Mouse (Mus musculus) heart, embryonic 12.5 days (tissue): Measurements from ENCODE around the gene H2afy2. TPM values are rescaled to one million over a fixed set of nuclear protein-coding genes. Genes with fewer than 3 reads are reported as not detected.

ENCODE experiments used
- ATAC-seq: fragments of 200-750 bp; cut with Nextera tagmentation; 2 replicates; pipeline ENCODE4 v1.8.0; 2017; ENCODE audit warnings: moderate TSS enrichment, moderate library complexity; ENCODE audit not compliant: insufficient number of reproducible peaks, low FRiP score
- H3K27ac ChIP-seq: fragments of 300-500 bp; sonication (generic); 2 replicates; pipeline ENCODE4 v1.5.1; 2016; ENCODE audit warnings: mild to moderate bottlenecking, moderate library complexity; ENCODE audit not compliant: poor library complexity, severe bottlenecking
- H3K27me3 ChIP-seq: fragments of 300-500 bp; sonication (generic); replicated peaks from 2 replicates; pipeline ENCODE4 v1.6.1; 2016; ENCODE audit warnings: mild to moderate bottlenecking, moderate library complexity
- H3K36me3 ChIP-seq: fragments of 300-500 bp; sonication (generic); 2 replicates; pipeline ENCODE4 v1.6.1; 2016; ENCODE audit warnings: mild to moderate bottlenecking, moderate library complexity
- H3K4me1 ChIP-seq: fragments of 300-500 bp; sonication (generic); replicated peaks from 2 replicates; pipeline ENCODE4 v1.6.1; 2016; ENCODE audit warnings: mild to moderate bottlenecking
- H3K4me2 ChIP-seq: fragments of 300-500 bp; sonication (generic); 2 replicates; pipeline ENCODE4 v1.6.1; 2016; ENCODE audit warnings: mild to moderate bottlenecking, moderate library complexity
- H3K4me3 ChIP-seq: fragments of 300-500 bp; sonication (generic); 2 replicates; pipeline ENCODE4 v1.5.1; 2016; ENCODE audit warnings: mild to moderate bottlenecking
- H3K9ac ChIP-seq: fragments of 300-500 bp; sonication (generic); 2 replicates; pipeline ENCODE4 v1.6.1; 2016; ENCODE audit warnings: mild to moderate bottlenecking, moderate library complexity
- H3K9me3 ChIP-seq: fragments of 300-500 bp; sonication (generic); replicated peaks from 2 replicates; pipeline ENCODE4 v1.6.1; 2016; ENCODE audit warnings: mild to moderate bottlenecking, moderate library complexity
- WGBS: fragments of 180-500 bp; shearing (Covaris S2); methylation state at CpG from one replicate; pipeline ENCODE4 v1.1.7; 2016; 5-methylcytosine and 5-hydroxymethylcytosine counted together
- polyA plus RNA-seq: library from polyadenylated mRNA; unstranded; fragments of >200 nt; fragmentation: Nextera tagmentation; extraction: Ambion mirVana; gene quantifications from 2 replicates; pipeline ENCODE4 v1.2.1, GENCODE M21; 2016

H2afy2 gene
- polyA plus RNA-seq, 1 experiment from 2014 or later, result 72.7 TPM

- H3K27me3 ChIP-seq, result no peaks in the 10 kb centered on the region
- H3K9ac ChIP-seq, result no peak overlapping the region
- no peak overlapping the region for H3K4me3 ChIP-seq
- peaks cover 6% of the 10 kb centered on the region; the same call in 1 of the 2 replicates for H3K4me1 ChIP-seq
- H3K36me3 ChIP-seq, result peaks cover 8% of the 10 kb centered on the region
- no peak overlapping the region for H3K27ac ChIP-seq
- no peak overlapping the region for H3K4me2 ChIP-seq
- 85% methylated on average over 3 of the region's 3 CpGs for WGBS
- no peaks in the 10 kb centered on the region for H3K9me3 ChIP-seq
- ATAC-seq, result no peak
Measured at GRCm38 (mm10) chr10:61722215-61722614, 61.7 kb downstream of the H2afy2 start.

- H3K4me2 ChIP-seq, result no peak overlapping the region
- H3K9me3 ChIP-seq, result no peaks in the 10 kb centered on the region
- no peaks in the 10 kb centered on the region for H3K27me3 ChIP-seq
- ATAC-seq, result no peak
- H3K27ac ChIP-seq, result no peak overlapping the region
- H3K4me3 ChIP-seq, result no peak overlapping the region
- WGBS, result 85% methylated on average over 7 of the region's 7 CpGs
- peaks cover 19% of the 10 kb centered on the region for H3K4me1 ChIP-seq
- no peaks in the 10 kb centered on the region for H3K36me3 ChIP-seq
- H3K9ac ChIP-seq, result no peak overlapping the region
Measured at GRCm38 (mm10) chr10:61720331-61720730, 63.6 kb downstream of the H2afy2 start.

GRCm38 (mm10) chr10:61717406-61718296 lies 66.3 kb downstream of the H2afy2 start:
- 88% methylated on average over 12 of the region's 12 CpGs for WGBS
- ATAC-seq, result no peak

GRCm38 (mm10) chr10:61715996-61716864 lies 67.7 kb downstream of the H2afy2 start:
- 0 out of 2 replicates have a peak, but pooled peaks have one; percentile 19 for ATAC-seq
- no peaks in the 10 kb centered on the region for H3K36me3 ChIP-seq
- peak overlapping the region; percentile 95 for H3K4me2 ChIP-seq
- peak overlapping the region; percentile 88 for H3K4me3 ChIP-seq
- H3K9ac ChIP-seq, result peak overlapping the region; percentile 84
- no peaks in the 10 kb centered on the region for H3K27me3 ChIP-seq
- H3K27ac ChIP-seq, result no peak overlapping the region; the same call in 1 of the 2 replicates
- WGBS, result 71% methylated on average over 7 of the region's 7 CpGs
- peaks cover 18% of the 10 kb centered on the region for H3K4me1 ChIP-seq
- H3K9me3 ChIP-seq, result no peaks in the 10 kb centered on the region

More at GRCm38 (mm10) chr10:61717406-61718296, 66.3 kb downstream of the H2afy2 start:
- no peak overlapping the region for H3K27ac ChIP-seq
- no peak overlapping the region for H3K4me3 ChIP-seq
- H3K9ac ChIP-seq, result no peak overlapping the region
- no peak overlapping the region for H3K4me2 ChIP-seq
- H3K9me3 ChIP-seq, result no peaks in the 10 kb centered on the region
- H3K4me1 ChIP-seq, result peaks cover 18% of the 10 kb centered on the region
- no peaks in the 10 kb centered on the region for H3K27me3 ChIP-seq
- H3K36me3 ChIP-seq, result no peaks in the 10 kb centered on the region

GRCm38 (mm10) chr10:61715462-61715837 lies 68.5 kb downstream of the H2afy2 start:
- Histone ChIP-seq H3K4me2 (peak overlapping the region; percentile 95), H3K9me3 (no peaks in the 10 kb centered on the region), H3K27me3 (peaks cover 6% of the 10 kb centered on the region; the same call in 1 of the 2 replicates), H3K4me3 (peak overlapping the region; percentile 88), H3K27ac (no peak overlapping the region), H3K36me3 (no peaks in the 10 kb centered on the region), H3K9ac (peak overlapping the region; percentile 84), H3K4me1 (peaks cover 18% of the 10 kb centered on the region)
- peak; percentile 70; the same call in 1 of the 2 replicates for ATAC-seq
- WGBS, result 2% methylated on average over 11 of the region's 11 CpGs

- Histone ChIP-seq H3K9ac (peak within 1 kb of the TSS; percentile 84), H3K27me3 (peaks cover 7% of the 10 kb centered on the region; the same call in 1 of the 2 replicates), H3K4me3 (peak within 1 kb of the TSS; percentile 88), H3K27ac (peak within 1 kb of the TSS; percentile 46), H3K36me3 (no peaks in the 10 kb centered on the region), H3K9me3 (no peaks in the 10 kb centered on the region), H3K4me1 (peaks cover 18% of the 10 kb centered on the region), H3K4me2 (peak within 1 kb of the TSS; percentile 95)
- ATAC-seq, result peak; percentile 93
- 13% methylated on average over 31 of the region's 36 CpGs for WGBS
Measured at GRCm38 (mm10) chr10:61714771-61715461, 69.0 kb downstream of the H2afy2 start, which contains the start of gene Aifm2. Aifm2 (plus strand) TSS chr10:61715263.

GRCm38 (mm10) chr10:61714146-61714545 lies 69.8 kb downstream of the H2afy2 start:
- no peaks in the 10 kb centered on the region for H3K9me3 ChIP-seq
- H3K27ac ChIP-seq, result no peak overlapping the region
- ATAC-seq, result no peak
- H3K4me2 ChIP-seq, result no peak overlapping the region
- H3K4me3 ChIP-seq, result no peak overlapping the region
- H3K9ac ChIP-seq, result no peak overlapping the region
- H3K27me3 ChIP-seq, result peaks cover 7% of the 10 kb centered on the region; the same call in 1 of the 2 replicates
- 87% methylated on average over 4 of the region's 4 CpGs for WGBS
- peaks cover 18% of the 10 kb centered on the region for H3K4me1 ChIP-seq
- no peaks in the 10 kb centered on the region for H3K36me3 ChIP-seq

GRCm38 (mm10) chr10:61713601-61714000 lies 70.3 kb downstream of the H2afy2 start:
- no peak overlapping the region for H3K9ac ChIP-seq
- peaks cover 7% of the 10 kb centered on the region; the same call in 1 of the 2 replicates for H3K27me3 ChIP-seq
- no peak overlapping the region for H3K4me2 ChIP-seq
- 75% methylated on average over 3 of the region's 3 CpGs for WGBS
- peaks cover 18% of the 10 kb centered on the region for H3K4me1 ChIP-seq
- no peak for ATAC-seq
- H3K4me3 ChIP-seq, result no peak overlapping the region
- no peak overlapping the region for H3K27ac ChIP-seq
- no peaks in the 10 kb centered on the region for H3K9me3 ChIP-seq
- H3K36me3 ChIP-seq, result no peaks in the 10 kb centered on the region

GRCm38 (mm10) chr10:61706412-61707375 lies 77.3 kb downstream of the H2afy2 start:
- H3K4me3 ChIP-seq, result no peak overlapping the region
- H3K9ac ChIP-seq, result no peak overlapping the region
- H3K9me3 ChIP-seq, result no peaks in the 10 kb centered on the region
- H3K27ac ChIP-seq, result no peak overlapping the region
- peaks cover 29% of the 10 kb centered on the region for H3K36me3 ChIP-seq
- WGBS, result 77% methylated on average over 6 of the region's 6 CpGs
- no peak overlapping the region for H3K4me2 ChIP-seq
- peaks cover 7% of the 10 kb centered on the region; the same call in 1 of the 2 replicates for H3K27me3 ChIP-seq
- no peak for ATAC-seq
- peaks cover 6% of the 10 kb centered on the region for H3K4me1 ChIP-seq

GRCm38 (mm10) chr10:61704663-61705062 lies 79.3 kb downstream of the H2afy2 start:
- H3K4me2 ChIP-seq, result no peak overlapping the region
- 84% methylated on average over 4 of the region's 4 CpGs for WGBS

More at GRCm38 (mm10) chr10:61704663-61705062, 79.3 kb downstream of the H2afy2 start:
- H3K4me3 ChIP-seq, result no peak overlapping the region
- no peak overlapping the region for H3K9ac ChIP-seq
- no peak overlapping the region for H3K27ac ChIP-seq
- H3K4me1 ChIP-seq, result peaks cover 6% of the 10 kb centered on the region
- peaks cover 41% of the 10 kb centered on the region for H3K36me3 ChIP-seq
- H3K27me3 ChIP-seq, result no peaks in the 10 kb centered on the region
- H3K9me3 ChIP-seq, result no peaks in the 10 kb centered on the region
- no peak for ATAC-seq
